Mouse (Mus musculus) liver, postnatal 0 days (tissue): ENCODE results near the gene Carmil2. TPM values are rescaled to one million over a fixed set of nuclear protein-coding genes. Genes with fewer than 3 reads are reported as not detected.

Source experiments
- ATAC-seq: fragments of 200-750 bp; cut with Nextera tagmentation; 2 replicates; pipeline ENCODE4 v1.8.0; 2017; ENCODE audit warnings: mild to moderate bottlenecking, moderate library complexity
- DNase-seq: peaks from one replicate; pipeline ENCODE4 v3.0.0-alpha.2; 2016
- H3K27ac ChIP-seq: fragments of 300-500 bp; sonication (generic); 2 replicates; pipeline ENCODE4 v1.5.1; 2014; ENCODE audit warnings: antibody characterized with exemption, moderate library complexity, mild to moderate bottlenecking, low read depth
- H3K27me3 ChIP-seq: fragments of 300-500 bp; sonication (generic); 2 replicates; pipeline ENCODE4 v1.6.1; 2014; ENCODE audit warnings: low read length, control low read depth, mixed read lengths; ENCODE audit not compliant: insufficient read depth
- H3K36me3 ChIP-seq: fragments of 300-500 bp; sonication (generic); replicated peaks from 2 replicates; pipeline ENCODE4 v1.6.1; 2014; ENCODE audit warnings: mild to moderate bottlenecking, control low read depth, low read length, moderate library complexity, mixed read lengths; ENCODE audit not compliant: insufficient read depth
- H3K4me1 ChIP-seq: fragments of 300-500 bp; sonication (generic); 2 replicates; pipeline ENCODE4 v1.6.1; 2014; ENCODE audit warnings: antibody characterized with exemption, mild to moderate bottlenecking, control low read depth; ENCODE audit not compliant: insufficient read depth
- H3K4me2 ChIP-seq: fragments of 300-500 bp; sonication (generic); 2 replicates; pipeline ENCODE4 v1.6.1; 2014; ENCODE audit warnings: low read depth, mild to moderate bottlenecking, low read length, moderate library complexity, mixed read lengths
- H3K4me3 ChIP-seq: fragments of 300-500 bp; sonication (generic); 2 replicates; pipeline ENCODE4 v1.5.1; 2014; ENCODE audit warnings: low read depth, low read length
- H3K9ac ChIP-seq: fragments of 300-500 bp; sonication (generic); replicated peaks from 2 replicates; pipeline ENCODE4 v1.6.1; 2014; ENCODE audit warnings: mild to moderate bottlenecking, moderate library complexity
- H3K9me3 ChIP-seq: fragments of 300-500 bp; sonication (generic); 2 replicates; pipeline ENCODE4 v1.6.1; 2016; ENCODE audit warnings: mild to moderate bottlenecking, control low read depth, low read length, mixed read lengths
- CTCF ChIP-seq: sonication (generic); IDR thresholded peaks from 2 replicates; pipeline ENCODE4 v1.5.1; 2016; ENCODE audit warnings: antibody characterized with exemption, low read depth
- EP300 ChIP-seq: IDR thresholded peaks from 2 replicates; pipeline ENCODE4 v1.6.1; 2016; ENCODE audit warnings: antibody characterized with exemption, low read depth, mild to moderate bottlenecking
- WGBS: fragments of 180-500 bp; shearing (Covaris S2); extraction: QIAGEN DNeasy Blood & Tissue Kit; methylation state at CpG from one replicate; pipeline ENCODE4 v1.1.7; 2014; ENCODE audit not compliant: insufficient replicate concordance; 5-methylcytosine and 5-hydroxymethylcytosine counted together
- polyA plus RNA-seq: library from polyadenylated mRNA; unstranded; fragments of >200 nt; fragmentation: Nextera tagmentation; extraction: Ambion mirVana; gene quantifications from 2 replicates; pipeline ENCODE4 v1.2.1, GENCODE M21; 2015

Carmil2 gene
- polyA plus RNA-seq, 1 experiment from 2014 or later: 0.73 TPM

GRCm38 (mm10) chr8:105645205-105645604 is 40.9 kb upstream of the Carmil2 start:
- H3K27ac ChIP-seq: no peak overlapping the region

GRCm38 (mm10) chr8:105648929-105649328 is 37.1 kb upstream of the Carmil2 start:
- H3K27me3 ChIP-seq: no peaks in the 10 kb centered on the region
- no peak for ATAC-seq

More at GRCm38 (mm10) chr8:105645205-105645604, 40.9 kb upstream of the Carmil2 start:
- Histone ChIP-seq H3K4me1 (no peaks in the 10 kb centered on the region), H3K27me3 (no peaks in the 10 kb centered on the region), H3K9ac (no peak overlapping the region), H3K9me3 (no peaks in the 10 kb centered on the region), H3K4me3 (no peak overlapping the region), H3K36me3 (peaks cover 35% of the 10 kb centered on the region), H3K4me2 (no peak overlapping the region)
- ATAC-seq: no peak
- whole genome bisulfite sequencing: 96% methylated on average over 1 of the region's 1 CpGs
- TF ChIP-seq EP300 (no peak), CTCF (no peak)
- DNase-seq: no peak

DNA sequence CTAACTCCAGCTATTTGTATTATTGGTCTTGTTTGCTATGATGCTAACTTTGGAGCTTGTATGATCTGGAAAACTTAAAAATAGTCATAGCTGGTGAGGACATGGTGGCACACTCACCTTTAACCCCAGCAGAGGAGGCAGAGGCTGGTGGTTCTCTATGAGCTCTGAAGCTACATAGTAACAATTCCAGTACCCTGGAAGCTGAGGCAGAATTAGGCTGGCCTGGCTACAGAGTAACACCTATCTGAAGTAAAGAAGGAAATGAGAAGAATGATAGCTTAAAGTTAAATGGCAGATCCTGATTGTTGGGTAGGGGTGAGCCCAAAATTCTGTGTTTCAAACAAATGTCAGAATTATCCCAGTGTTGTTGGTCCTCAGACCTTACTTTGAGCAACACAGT is 28.4 kb upstream of the Carmil2 start:
- Histone ChIP-seq H3K4me1 (no peaks in the 10 kb centered on the region), H3K27ac (no peak overlapping the region), H3K27me3 (no peaks in the 10 kb centered on the region), H3K9ac (no peak overlapping the region), H3K36me3 (peaks cover 17% of the 10 kb centered on the region), H3K9me3 (no peaks in the 10 kb centered on the region), H3K4me2 (no peak overlapping the region), H3K4me3 (no peak overlapping the region)
- no peak for TF ChIP-seq CTCF
- TF ChIP-seq EP300: no peak
- ATAC-seq: no peak
- no peak for DNase-seq

More at GRCm38 (mm10) chr8:105648929-105649328, 37.1 kb upstream of the Carmil2 start:
- H3K27ac ChIP-seq: no peak overlapping the region
- H3K36me3 ChIP-seq: peaks cover 39% of the 10 kb centered on the region
- DNase-seq: no peak
- H3K4me3 ChIP-seq: no peak overlapping the region
- WGBS: 100% methylated on average over 1 of the region's 1 CpGs
- no peak for TF ChIP-seq CTCF
- TF ChIP-seq EP300: no peak
- no peak overlapping the region for H3K4me2 ChIP-seq
- H3K9ac ChIP-seq: no peak overlapping the region
- H3K9me3 ChIP-seq: no peaks in the 10 kb centered on the region
- no peaks in the 10 kb centered on the region; the same call in 1 of the 2 replicates for H3K4me1 ChIP-seq

DNA sequence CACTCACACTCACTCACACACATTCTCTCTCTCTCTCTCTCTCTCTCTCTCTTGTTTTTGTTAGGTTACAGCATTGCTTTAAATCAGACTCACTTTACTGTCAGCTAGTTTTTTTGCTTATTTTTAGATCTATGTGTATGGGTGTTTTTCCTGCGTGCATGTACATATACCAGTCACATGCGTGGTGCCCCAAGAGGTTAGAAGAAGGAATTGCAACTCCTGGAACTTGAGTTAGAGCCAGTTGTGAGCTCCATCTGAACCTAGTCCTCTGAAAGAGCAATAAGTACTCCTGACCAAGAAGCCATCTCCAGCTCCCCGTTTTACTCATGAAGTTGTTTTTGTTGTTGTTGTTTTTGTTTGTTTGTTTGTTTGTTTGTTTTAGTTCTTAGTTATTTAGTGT is 24.9 kb upstream of the Carmil2 start:
- ATAC-seq: no peak
- 70% methylated on average over 3 of the region's 3 CpGs for WGBS
- Histone ChIP-seq H3K9me3 (no peaks in the 10 kb centered on the region), H3K9ac (no peak overlapping the region), H3K36me3 (peaks cover 30% of the 10 kb centered on the region), H3K4me1 (no peaks in the 10 kb centered on the region), H3K27me3 (no peaks in the 10 kb centered on the region), H3K4me3 (no peak overlapping the region), H3K4me2 (no peak overlapping the region), H3K27ac (no peak overlapping the region)
- TF ChIP-seq CTCF (peak; percentile 63), EP300 (no peak)
- DNase-seq: no peak

GRCm38 (mm10) chr8:105677891-105678290 is 8.2 kb upstream of the Carmil2 start:
- TF ChIP-seq EP300: no peak
- TF ChIP-seq CTCF: peak; percentile 20; the same call in 1 of the 2 replicates
- no peaks in the 10 kb centered on the region for H3K27me3 ChIP-seq
- H3K4me3 ChIP-seq: no peak overlapping the region
- ATAC-seq (no peak), DNase-seq (no peak)
- H3K4me1 ChIP-seq: no peaks in the 10 kb centered on the region
- no peaks in the 10 kb centered on the region for H3K9me3 ChIP-seq
- H3K27ac ChIP-seq: no peak overlapping the region
- H3K36me3 ChIP-seq: peaks cover 89% of the 10 kb centered on the region
- no peak overlapping the region for H3K9ac ChIP-seq
- WGBS: 84% methylated on average over 1 of the region's 1 CpGs
- H3K4me2 ChIP-seq: no peak overlapping the region

DNA sequence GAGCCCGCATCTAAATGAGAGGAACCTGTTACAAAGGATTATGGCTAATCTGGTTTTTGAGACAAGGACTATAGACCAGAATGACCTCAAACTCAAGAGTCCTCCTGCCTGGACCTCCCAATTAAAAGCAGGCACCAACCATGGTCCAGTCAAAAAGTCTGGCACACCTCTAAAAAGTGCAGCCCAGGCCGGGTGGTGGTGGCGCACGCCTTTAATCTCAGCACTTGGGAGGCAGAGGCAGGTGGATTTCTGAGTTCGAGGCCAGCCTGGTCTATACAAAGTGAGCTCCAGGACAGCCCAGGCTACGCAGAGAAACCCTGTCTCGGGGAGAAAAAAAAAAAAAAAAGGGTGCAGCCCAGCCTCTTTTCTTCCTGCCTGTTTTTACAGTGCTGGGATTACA is 749 bp upstream of the Carmil2 start:
- 70% methylated on average over 7 of the region's 7 CpGs for WGBS
- peak overlapping the region; percentile 61 for H3K4me2 ChIP-seq
- no peak overlapping the region for H3K9ac ChIP-seq
- no peak for DNase-seq
- peak overlapping the region; percentile 77 for H3K27ac ChIP-seq
- H3K27me3 ChIP-seq: no peaks in the 10 kb centered on the region
- 0 out of 2 replicates have a peak, but pooled peaks cover 3% of the 10 kb centered on the region for H3K4me1 ChIP-seq
- no peak overlapping the region for H3K4me3 ChIP-seq
- TF ChIP-seq EP300 (no peak), CTCF (no peak)
- H3K36me3 ChIP-seq: peaks cover 39% of the 10 kb centered on the region
- ATAC-seq: 0 out of 2 replicates have a peak, but pooled peaks have one; percentile 3
- no peaks in the 10 kb centered on the region for H3K9me3 ChIP-seq
